Mouse (Mus musculus): ENCODE data around the gene Sept11.

DNA sequence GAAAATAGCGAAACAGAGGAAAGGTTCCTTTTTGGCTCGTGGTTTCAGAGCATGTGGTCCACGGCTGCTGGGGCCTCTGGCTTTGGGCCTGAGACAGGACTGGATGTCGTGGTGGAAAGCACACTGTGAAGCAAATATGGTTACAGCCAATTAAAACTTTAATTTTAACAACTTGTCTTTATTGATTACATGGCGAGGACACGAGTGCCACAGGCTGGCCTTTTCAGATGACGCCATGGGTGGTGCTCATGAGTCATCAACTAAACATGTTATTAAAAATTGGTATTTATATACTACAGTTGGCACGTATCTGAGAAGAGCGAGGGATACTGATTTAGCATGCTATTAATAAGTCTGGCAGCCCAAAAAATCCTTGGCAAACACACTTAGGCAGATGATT is 41.3 kb upstream of the Sept11 start:
- TF ChIP-seq POLR2A (IDR thresholded peaks at IDR 0.05; ENCODE audit: control insufficient read depth, low read depth, low read length) = no peak
- no peak for TF ChIP-seq CTCF (IDR thresholded peaks at IDR 0.05; ENCODE audit: control insufficient read depth, insufficient read depth, insufficient replicate concordance, low read depth, low read length)
